Mouse (Mus musculus): ENCODE data around the gene Nadk. TPM values are rescaled to one million over a fixed set of nuclear protein-coding genes. Genes with fewer than 3 reads are reported as not detected.

Gene Nadk
- total and polyA plus RNA-seq, 2 experiments from 2014 or later, result 66.7 to 86.0 TPM

- H3K4me1 ChIP-seq (ENCODE audit: insufficient read depth), result no peaks in the 10 kb centered on the region
- H3K9me3 ChIP-seq (ENCODE audit: low read length), result no peaks in the 10 kb centered on the region
- no peak overlapping the region for H3K9ac ChIP-seq
- H3K27ac ChIP-seq (ENCODE audit: low read depth, low read length), result no peak overlapping the region
- DNase-seq, result no peak
- no peak for TF ChIP-seq CTCF (IDR thresholded peaks at IDR 0.05; ENCODE audit: low read depth)
- WGBS, result 79% methylated on average over 2 of the region's 2 CpGs
- no peak overlapping the region for H3K4me3 ChIP-seq (ENCODE audit: low read depth, low read length)
- no peak for ATAC-seq
- no peaks in the 10 kb centered on the region for H3K27me3 ChIP-seq (ENCODE audit: insufficient read depth, low read length)
- no peak overlapping the region for H3K4me2 ChIP-seq (ENCODE audit: low read depth)
- H3K36me3 ChIP-seq (ENCODE audit: insufficient read depth), result peaks cover 54% of the 10 kb centered on the region
Measured at GRCm38 (mm10) chr4:155550446-155550845, 11.7 kb upstream of the Nadk start.

DNA sequence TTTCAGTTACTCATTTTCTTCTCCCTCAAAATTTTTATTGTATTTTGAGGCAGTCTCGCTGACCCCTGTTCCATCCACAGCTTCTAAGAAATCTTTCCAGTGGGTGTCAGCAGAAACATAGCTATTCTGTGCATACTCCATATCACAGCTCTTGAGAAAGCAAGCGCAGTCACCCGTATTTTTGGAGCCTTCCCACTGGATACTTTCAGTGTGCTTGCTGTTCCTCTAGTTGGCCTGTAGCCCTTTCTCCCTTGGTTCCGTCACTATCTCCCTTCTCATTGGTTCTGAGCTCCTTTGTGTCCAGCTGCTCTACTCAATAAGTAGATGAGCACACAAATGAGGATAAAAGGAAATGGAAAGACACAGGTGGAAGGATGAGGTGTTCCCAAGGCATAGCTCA is 11.1 kb upstream of the Nadk start:
- H3K27me3 ChIP-seq (ENCODE audit: insufficient read depth, low read length), result no peaks in the 10 kb centered on the region
- H3K36me3 ChIP-seq (ENCODE audit: insufficient read depth), result peaks cover 57% of the 10 kb centered on the region
- no peak overlapping the region for H3K4me2 ChIP-seq (ENCODE audit: low read depth)
- ATAC-seq (no peak), DNase-seq (no peak)
- TF ChIP-seq CTCF (IDR thresholded peaks at IDR 0.05; ENCODE audit: low read depth), result no peak
- H3K4me3 ChIP-seq (ENCODE audit: low read depth, low read length), result no peak overlapping the region
- no peaks in the 10 kb centered on the region for H3K4me1 ChIP-seq (ENCODE audit: insufficient read depth)
- H3K9ac ChIP-seq, result no peak overlapping the region
- H3K9me3 ChIP-seq (ENCODE audit: low read length), result no peaks in the 10 kb centered on the region
- 91% methylated on average over 4 of the region's 4 CpGs for WGBS
- H3K27ac ChIP-seq (ENCODE audit: low read depth, low read length), result no peak overlapping the region

DNA sequence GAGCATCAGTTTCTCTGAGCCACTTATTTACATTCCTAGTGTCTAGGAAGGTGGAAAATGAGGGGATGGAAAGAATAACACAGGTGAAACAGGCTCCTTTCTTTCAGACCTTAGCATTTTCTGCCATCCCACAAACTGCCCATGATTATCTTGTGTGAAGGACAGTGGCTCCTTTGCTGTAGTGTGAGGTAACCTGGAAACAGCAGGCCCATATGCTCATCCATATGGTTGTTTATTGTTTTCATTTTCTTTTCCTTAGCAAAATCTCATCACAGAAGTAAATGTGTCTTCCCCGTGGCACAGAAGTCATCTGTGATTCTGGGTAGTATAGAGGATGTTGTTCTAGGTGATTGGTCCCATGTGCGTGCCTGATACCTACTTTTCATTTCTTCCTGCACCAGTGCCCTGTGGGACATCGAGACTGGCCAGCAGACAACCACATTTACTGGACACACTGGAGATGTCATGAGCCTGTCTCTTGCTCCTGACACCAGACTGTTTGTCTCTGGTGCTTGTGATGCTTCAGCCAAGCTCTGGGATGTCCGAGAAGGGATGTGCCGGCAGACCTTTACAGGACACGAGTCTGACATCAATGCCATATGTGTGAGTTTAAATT is 9.2 kb upstream of the Nadk start:
- no peak for TF ChIP-seq CTCF (IDR thresholded peaks at IDR 0.05; ENCODE audit: low read depth)
- Histone ChIP-seq H3K4me1 (ENCODE audit: insufficient read depth) (no peaks in the 10 kb centered on the region), H3K36me3 (ENCODE audit: insufficient read depth) (peaks cover 69% of the 10 kb centered on the region), H3K4me2 (ENCODE audit: low read depth) (no peak overlapping the region), H3K9me3 (ENCODE audit: low read length) (no peaks in the 10 kb centered on the region), H3K4me3 (ENCODE audit: low read depth, low read length) (no peak overlapping the region), H3K9ac (no peak overlapping the region), H3K27me3 (ENCODE audit: insufficient read depth, low read length) (no peaks in the 10 kb centered on the region), H3K27ac (ENCODE audit: low read depth, low read length) (no peak overlapping the region)
- 89% methylated on average over 6 of the region's 6 CpGs for WGBS
- DNase-seq, result no peak
- ATAC-seq, result no peak

- Histone ChIP-seq H3K27ac (ENCODE audit: low read depth, low read length) (no peak overlapping the region), H3K4me2 (ENCODE audit: low read depth) (no peak overlapping the region), H3K4me1 (ENCODE audit: insufficient read depth) (no peaks in the 10 kb centered on the region), H3K36me3 (ENCODE audit: insufficient read depth) (peaks cover 82% of the 10 kb centered on the region), H3K27me3 (ENCODE audit: insufficient read depth, low read length) (no peaks in the 10 kb centered on the region), H3K9me3 (ENCODE audit: low read length) (no peaks in the 10 kb centered on the region), H3K4me3 (ENCODE audit: low read depth, low read length) (no peak overlapping the region), H3K9ac (no peak overlapping the region)
- no peak for TF ChIP-seq CTCF (IDR thresholded peaks at IDR 0.05; ENCODE audit: low read depth)
- WGBS, result 91% methylated on average over 4 of the region's 4 CpGs
- no peak for DNase-seq
- ATAC-seq, result no peak
Measured at GRCm38 (mm10) chr4:155554880-155555279, 7.3 kb upstream of the Nadk start.

- Histone ChIP-seq H3K27me3 (ENCODE audit: insufficient read depth, low read length) (no peaks in the 10 kb centered on the region), H3K36me3 (ENCODE audit: insufficient read depth) (peaks cover 88% of the 10 kb centered on the region), H3K4me2 (ENCODE audit: low read depth) (no peak overlapping the region), H3K9ac (no peak overlapping the region), H3K27ac (ENCODE audit: low read depth, low read length) (no peak overlapping the region), H3K9me3 (ENCODE audit: low read length) (no peaks in the 10 kb centered on the region), H3K4me3 (ENCODE audit: low read depth, low read length) (no peak overlapping the region), H3K4me1 (ENCODE audit: insufficient read depth) (no peaks in the 10 kb centered on the region)
- 62% methylated on average over 1 of the region's 1 CpGs for WGBS
- DNase-seq (no peak), ATAC-seq (no peak)
- no peak for TF ChIP-seq CTCF (IDR thresholded peaks at IDR 0.05; ENCODE audit: low read depth)
Measured at GRCm38 (mm10) chr4:155555464-155555863, 6.7 kb upstream of the Nadk start.

GRCm38 (mm10) chr4:155559454-155559853 is 2.7 kb upstream of the Nadk start:
- no peaks in the 10 kb centered on the region for H3K4me1 ChIP-seq (ENCODE audit: insufficient read depth)
- peaks cover 60% of the 10 kb centered on the region for H3K36me3 ChIP-seq (ENCODE audit: insufficient read depth)
- WGBS, result 86% methylated on average over 6 of the region's 6 CpGs

DNA sequence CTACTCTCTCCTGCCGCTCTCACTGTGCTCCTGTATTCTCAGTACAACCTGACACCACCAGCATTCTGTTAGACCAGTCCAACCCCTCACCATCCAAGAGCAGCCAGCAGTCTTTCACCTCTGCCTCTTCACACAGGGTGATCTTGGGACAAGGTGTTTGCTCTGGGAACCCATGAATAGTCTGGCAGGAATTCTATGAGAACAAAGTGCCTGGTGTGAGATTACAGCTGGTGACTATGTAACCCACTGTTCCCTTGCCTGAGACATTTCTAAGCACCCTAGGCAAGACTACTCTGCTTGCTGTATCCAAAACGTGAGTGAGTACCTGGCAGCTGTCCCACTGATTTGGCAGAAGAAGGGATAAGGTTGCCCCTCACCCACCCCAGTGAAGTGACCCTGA is 1.2 kb upstream of the Nadk start:
- H3K9me3 ChIP-seq (ENCODE audit: low read length), result no peaks in the 10 kb centered on the region
- H3K4me2 ChIP-seq (ENCODE audit: low read depth), result no peak overlapping the region
- DNase-seq (no peak), ATAC-seq (no peak)
- H3K27me3 ChIP-seq (ENCODE audit: insufficient read depth, low read length), result no peaks in the 10 kb centered on the region
- H3K27ac ChIP-seq (ENCODE audit: low read depth, low read length), result no peak overlapping the region
- WGBS, result 52% methylated on average over 2 of the region's 2 CpGs
- H3K9ac ChIP-seq, result no peak overlapping the region
- peaks cover 46% of the 10 kb centered on the region for H3K36me3 ChIP-seq (ENCODE audit: insufficient read depth)
- TF ChIP-seq CTCF (IDR thresholded peaks at IDR 0.05; ENCODE audit: low read depth), result no peak
- H3K4me1 ChIP-seq (ENCODE audit: insufficient read depth), result peaks cover 5% of the 10 kb centered on the region
- no peak overlapping the region for H3K4me3 ChIP-seq (ENCODE audit: low read depth, low read length)

More at GRCm38 (mm10) chr4:155559454-155559853, 2.7 kb upstream of the Nadk start:
- TF ChIP-seq CTCF (IDR thresholded peaks at IDR 0.05; ENCODE audit: low read depth), result no peak
- Histone ChIP-seq H3K4me2 (ENCODE audit: low read depth) (no peak overlapping the region), H3K4me3 (ENCODE audit: low read depth, low read length) (no peak overlapping the region), H3K9me3 (ENCODE audit: low read length) (no peaks in the 10 kb centered on the region), H3K27ac (ENCODE audit: low read depth, low read length) (no peak overlapping the region), H3K9ac (no peak overlapping the region), H3K27me3 (ENCODE audit: insufficient read depth, low read length) (no peaks in the 10 kb centered on the region)
- DNase-seq (no peak), ATAC-seq (no peak)

Data from forebrain, postnatal 0 days (tissue).